Mouse (Mus musculus): ENCODE results near the gene Rgs5.

DNA sequence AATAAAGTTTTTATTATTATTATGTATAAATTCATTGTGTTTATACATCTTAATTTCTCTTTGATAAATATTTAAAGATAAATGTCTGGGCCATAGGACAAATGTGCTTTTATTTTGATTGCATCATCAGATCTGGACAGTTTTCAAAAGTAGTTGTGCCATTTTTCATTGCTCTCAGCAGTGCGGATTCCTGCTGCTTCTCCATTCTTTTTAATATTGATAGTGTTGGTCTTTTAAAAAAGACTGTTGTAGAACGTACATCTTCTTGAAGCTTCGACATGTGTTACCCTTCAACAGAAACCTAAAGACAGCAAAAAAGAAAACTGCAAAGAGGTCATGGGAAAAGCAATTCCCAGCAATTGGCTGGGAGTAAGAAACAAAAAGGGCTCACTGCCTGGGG is 49.1 kb upstream of the Rgs5 start:
- TF ChIP-seq CTCF (IDR thresholded peaks at IDR 0.05), result no peak
- TF ChIP-seq POLR2A (IDR thresholded peaks at IDR 0.05; ENCODE audit: insufficient read depth, low read depth, low read length), result no peak
